Mouse (Mus musculus): ENCODE results near the gene Trim80. TPM values are rescaled to one million over a fixed set of nuclear protein-coding genes. Genes with fewer than 3 reads are reported as not detected.

The Trim80 gene
- not detected for polyA plus RNA-seq (2012; fragmentation: generic; extraction: Trizol)

- Histone ChIP-seq H3ac (ENCODE audit: control insufficient read depth, insufficient read length) (no peak within 1 kb of the TSS), H3K27me3 (ENCODE audit: control insufficient read depth, insufficient read depth, insufficient read length) (no peaks in the 10 kb centered on the region), H3K4me2 (ENCODE audit: low read depth) (no peak within 1 kb of the TSS), H3K36me3 (ENCODE audit: control insufficient read depth, insufficient read depth) (no peaks in the 10 kb centered on the region), H3K4me3 (no peak within 1 kb of the TSS), H3K79me2 (ENCODE audit: control insufficient read depth, insufficient read depth) (no peaks in the 10 kb centered on the region)
- TF ChIP-seq SRF (IDR thresholded peaks at IDR 0.05; ENCODE audit: control insufficient read depth, insufficient read length, low read depth) (no peak), E2F4 (IDR thresholded peaks at IDR 0.05; ENCODE audit: insufficient read depth) (no peak), MYOG (IDR thresholded peaks at IDR 0.05; ENCODE audit: control insufficient read depth in 1 of 3, insufficient read depth in 1 of 3, insufficient read length in 2 of 3, low read depth in 2 of 3) (no peak), TCF3 (IDR thresholded peaks at IDR 0.05; ENCODE audit: insufficient read length, low read depth) (no peak), MAX (IDR thresholded peaks at IDR 0.05; ENCODE audit: low read depth) (no peak), MYOD1 (IDR thresholded peaks at IDR 0.05; ENCODE audit: control insufficient read depth in 1 of 3, insufficient read length in 2 of 3, low read depth in 2 of 3) (no peak), POLR2A (IDR thresholded peaks at IDR 0.05; ENCODE audit: insufficient read length, low read depth) (no peak), POLR2AphosphoS2 (IDR thresholded peaks at IDR 0.05; ENCODE audit: insufficient read length, low read depth) (no peak), REST (IDR thresholded peaks at IDR 0.05; ENCODE audit: insufficient read depth, insufficient read length) (no peak), USF1 (IDR thresholded peaks at IDR 0.05; ENCODE audit: low read depth) (no peak), CEBPB (IDR thresholded peaks at IDR 0.05; ENCODE audit: insufficient read depth, poor library complexity, severe bottlenecking) (no peak), TCF12 (IDR thresholded peaks at IDR 0.05; ENCODE audit: insufficient read depth, poor library complexity, severe bottlenecking) (no peak)
These were observed at the start of gene Trim80 for GRCm38 (mm10) chr11:115439906-115440595. TSS of gene Trim80 (plus strand) at chr11:115440545.

DNA sequence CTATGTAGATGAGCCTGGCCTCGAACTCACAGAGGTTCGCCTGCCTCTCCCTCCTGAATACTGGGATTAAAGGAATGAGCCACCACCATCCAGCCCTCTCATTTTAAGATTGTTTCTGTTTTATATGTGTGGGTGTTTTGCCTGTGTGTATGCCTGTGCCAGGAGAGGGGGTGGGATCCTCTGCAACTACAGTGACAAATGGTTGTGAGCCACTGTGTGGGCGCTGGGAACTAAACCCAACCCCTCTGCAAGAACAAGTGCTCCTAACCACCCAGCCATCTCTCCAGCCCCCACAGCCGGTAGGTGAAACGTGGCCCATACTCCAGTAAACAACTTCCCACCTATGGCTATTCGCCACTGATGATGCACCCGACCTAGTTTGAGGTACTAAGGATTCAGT is 49.0 kb upstream of the Trim80 start:
- H3K4me3 ChIP-seq, result no peak overlapping the region
- TF ChIP-seq CEBPB (IDR thresholded peaks at IDR 0.05; ENCODE audit: insufficient read depth, poor library complexity, severe bottlenecking) (no peak), USF1 (IDR thresholded peaks at IDR 0.05; ENCODE audit: low read depth) (no peak), POLR2AphosphoS2 (IDR thresholded peaks at IDR 0.05; ENCODE audit: insufficient read length, low read depth) (no peak)
- no peak overlapping the region for H3K4me2 ChIP-seq (ENCODE audit: low read depth)
- peaks cover 31% of the 10 kb centered on the region for H3K79me2 ChIP-seq (ENCODE audit: control insufficient read depth, insufficient read depth)
- H3K36me3 ChIP-seq (ENCODE audit: control insufficient read depth, insufficient read depth), result peaks cover 18% of the 10 kb centered on the region
- no peaks in the 10 kb centered on the region for H3K27me3 ChIP-seq (ENCODE audit: control insufficient read depth, insufficient read depth, insufficient read length)
- no peak overlapping the region for H3ac ChIP-seq (ENCODE audit: control insufficient read depth, insufficient read length)

- Histone ChIP-seq H3K27me3 (ENCODE audit: control insufficient read depth, insufficient read depth, insufficient read length) (no peaks in the 10 kb centered on the region), H3K4me3 (no peak overlapping the region), H3K4me2 (ENCODE audit: low read depth) (no peak overlapping the region), H3K36me3 (ENCODE audit: control insufficient read depth, insufficient read depth) (peaks cover 13% of the 10 kb centered on the region), H3K79me2 (ENCODE audit: control insufficient read depth, insufficient read depth) (peaks cover 6% of the 10 kb centered on the region), H3ac (ENCODE audit: control insufficient read depth, insufficient read length) (no peak overlapping the region)
- TF ChIP-seq REST (IDR thresholded peaks at IDR 0.05; ENCODE audit: insufficient read depth, insufficient read length) (no peak), POLR2A (IDR thresholded peaks at IDR 0.05; ENCODE audit: insufficient read length, low read depth) (no peak), TCF12 (IDR thresholded peaks at IDR 0.05; ENCODE audit: insufficient read depth, poor library complexity, severe bottlenecking) (no peak), E2F4 (IDR thresholded peaks at IDR 0.05; ENCODE audit: insufficient read depth) (no peak), TCF3 (IDR thresholded peaks at IDR 0.05; ENCODE audit: insufficient read length, low read depth) (no peak), MYOD1 (IDR thresholded peaks at IDR 0.05; ENCODE audit: control insufficient read depth in 1 of 3, insufficient read length in 2 of 3, low read depth in 2 of 3) (no peak), CEBPB (IDR thresholded peaks at IDR 0.05; ENCODE audit: insufficient read depth, poor library complexity, severe bottlenecking) (no peak), MYOG (IDR thresholded peaks at IDR 0.05; ENCODE audit: control insufficient read depth in 1 of 3, insufficient read depth in 1 of 3, insufficient read length in 2 of 3, low read depth in 2 of 3) (no peak), MAX (IDR thresholded peaks at IDR 0.05; ENCODE audit: low read depth) (no peak), POLR2AphosphoS2 (IDR thresholded peaks at IDR 0.05; ENCODE audit: insufficient read length, low read depth) (no peak), SRF (IDR thresholded peaks at IDR 0.05; ENCODE audit: control insufficient read depth, insufficient read length, low read depth) (no peak), USF1 (IDR thresholded peaks at IDR 0.05; ENCODE audit: low read depth) (no peak)
These were observed 46.5 kb upstream of the Trim80 start for GRCm38 (mm10) chr11:115393721-115394325.

- no peak overlapping the region for H3K4me2 ChIP-seq (ENCODE audit: low read depth)
- peaks cover 7% of the 10 kb centered on the region for H3K36me3 ChIP-seq (ENCODE audit: control insufficient read depth, insufficient read depth)
- peak; percentile 66 for TF ChIP-seq CEBPB (IDR thresholded peaks at IDR 0.05; ENCODE audit: insufficient read depth, poor library complexity, severe bottlenecking)
- no peak for TF ChIP-seq MYOD1 (IDR thresholded peaks at IDR 0.05; ENCODE audit: control insufficient read depth in 1 of 3, insufficient read length in 2 of 3, low read depth in 2 of 3)
- peak; percentile 47 for TF ChIP-seq POLR2AphosphoS2 (IDR thresholded peaks at IDR 0.05; ENCODE audit: insufficient read length, low read depth)
- H3K4me3 ChIP-seq, result no peak overlapping the region
- no peaks in the 10 kb centered on the region for H3K27me3 ChIP-seq (ENCODE audit: control insufficient read depth, insufficient read depth, insufficient read length)
- no peaks in the 10 kb centered on the region for H3K79me2 ChIP-seq (ENCODE audit: control insufficient read depth, insufficient read depth)
- no peak overlapping the region for H3ac ChIP-seq (ENCODE audit: control insufficient read depth, insufficient read length)
These were observed 42.3 kb upstream of the Trim80 start for GRCm38 (mm10) chr11:115398085-115398484.

GRCm38 (mm10) chr11:115400126-115400525 is 40.2 kb upstream of the Trim80 start:
- Histone ChIP-seq H3K4me2 (ENCODE audit: low read depth) (no peak overlapping the region), H3ac (ENCODE audit: control insufficient read depth, insufficient read length) (no peak overlapping the region), H3K4me3 (no peak overlapping the region), H3K36me3 (ENCODE audit: control insufficient read depth, insufficient read depth) (peaks cover 7% of the 10 kb centered on the region), H3K79me2 (ENCODE audit: control insufficient read depth, insufficient read depth) (peaks cover 16% of the 10 kb centered on the region), H3K27me3 (ENCODE audit: control insufficient read depth, insufficient read depth, insufficient read length) (no peaks in the 10 kb centered on the region)
- TF ChIP-seq TCF12 (IDR thresholded peaks at IDR 0.05; ENCODE audit: insufficient read depth, poor library complexity, severe bottlenecking) (no peak), MYOG (IDR thresholded peaks at IDR 0.05; ENCODE audit: control insufficient read depth in 1 of 3, insufficient read depth in 1 of 3, insufficient read length in 2 of 3, low read depth in 2 of 3) (no peak), REST (IDR thresholded peaks at IDR 0.05; ENCODE audit: insufficient read depth, insufficient read length) (no peak), CEBPB (IDR thresholded peaks at IDR 0.05; ENCODE audit: insufficient read depth, poor library complexity, severe bottlenecking) (no peak), TCF3 (IDR thresholded peaks at IDR 0.05; ENCODE audit: insufficient read length, low read depth) (no peak), E2F4 (IDR thresholded peaks at IDR 0.05; ENCODE audit: insufficient read depth) (no peak), POLR2AphosphoS2 (IDR thresholded peaks at IDR 0.05; ENCODE audit: insufficient read length, low read depth) (no peak), MYOD1 (IDR thresholded peaks at IDR 0.05; ENCODE audit: control insufficient read depth in 1 of 3, insufficient read length in 2 of 3, low read depth in 2 of 3) (no peak), USF1 (IDR thresholded peaks at IDR 0.05; ENCODE audit: low read depth) (no peak), SRF (IDR thresholded peaks at IDR 0.05; ENCODE audit: control insufficient read depth, insufficient read length, low read depth) (no peak)
